Mouse (Mus musculus) neural tube, embryonic 12.5 days (tissue): ENCODE results near the gene Umad1. TPM values are rescaled to one million over a fixed set of nuclear protein-coding genes. Genes with fewer than 3 reads are reported as not detected.
A peak's percentile ranks its signal among the peaks of the same experiment; 100 is the strongest.

Source experiments
- ATAC-seq: fragments of 200-750 bp; cut with Nextera tagmentation; 2 replicates; pipeline ENCODE4 v1.8.0; 2017; ENCODE audit warnings: low read depth, mild to moderate bottlenecking, moderate TSS enrichment, moderate library complexity; ENCODE audit not compliant: low FRiP score
- H3K27ac ChIP-seq: fragments of 300-500 bp; sonication (generic); 2 replicates; pipeline ENCODE4 v1.5.1; 2016
- H3K27me3 ChIP-seq: fragments of 300-500 bp; sonication (generic); replicated peaks from 2 replicates; pipeline ENCODE4 v1.6.1; 2016; ENCODE audit warnings: mild to moderate bottlenecking
- H3K36me3 ChIP-seq: fragments of 300-500 bp; sonication (generic); 2 replicates; pipeline ENCODE4 v1.6.1; 2016; ENCODE audit warnings: mild to moderate bottlenecking
- H3K4me1 ChIP-seq: fragments of 300-500 bp; sonication (generic); 2 replicates; pipeline ENCODE4 v1.6.1; 2016
- H3K4me2 ChIP-seq: fragments of 300-500 bp; sonication (generic); replicated peaks from 2 replicates; pipeline ENCODE4 v1.6.1; 2016; ENCODE audit warnings: mild to moderate bottlenecking
- H3K4me3 ChIP-seq: fragments of 300-500 bp; sonication (generic); 2 replicates; pipeline ENCODE4 v1.5.1; 2016
- H3K9ac ChIP-seq: fragments of 300-500 bp; sonication (generic); 2 replicates; pipeline ENCODE4 v1.6.1; 2016; ENCODE audit warnings: mild to moderate bottlenecking
- H3K9me3 ChIP-seq: fragments of 300-500 bp; sonication (generic); 2 replicates; pipeline ENCODE4 v1.6.1; 2016; ENCODE audit warnings: mild to moderate bottlenecking
- WGBS: fragments of 180-500 bp; shearing (Covaris S2); methylation state at CpG from one replicate; pipeline ENCODE4 v1.1.7; 2016; 5-methylcytosine and 5-hydroxymethylcytosine counted together
- polyA plus RNA-seq: library from polyadenylated mRNA; unstranded; fragments of >200 nt; fragmentation: Nextera tagmentation; extraction: Ambion mirVana; gene quantifications from 2 replicates; pipeline ENCODE4 v1.2.1, GENCODE M21; 2016

Gene Umad1
- polyA plus RNA-seq, 1 experiment from 2014 or later, result 30.5 TPM

- Histone ChIP-seq H3K27me3 (no peaks in the 10 kb centered on the region), H3K4me3 (no peak overlapping the region), H3K9me3 (no peaks in the 10 kb centered on the region), H3K9ac (no peak overlapping the region), H3K4me2 (no peak overlapping the region), H3K36me3 (no peaks in the 10 kb centered on the region), H3K4me1 (no peaks in the 10 kb centered on the region), H3K27ac (no peak overlapping the region)
- 61% methylated on average over 10 of the region's 10 CpGs for WGBS
- ATAC-seq, result no peak
Observed at GRCm38 (mm10) chr6:8412845-8413598, 153.9 kb downstream of the Umad1 start.

- H3K4me2 ChIP-seq, result no peak overlapping the region
- ATAC-seq, result no peak
- no peak overlapping the region for H3K9ac ChIP-seq
- no peaks in the 10 kb centered on the region for H3K4me1 ChIP-seq
- no peaks in the 10 kb centered on the region for H3K36me3 ChIP-seq
- WGBS, result 70% methylated on average over 9 of the region's 9 CpGs
- no peak overlapping the region for H3K27ac ChIP-seq
- H3K9me3 ChIP-seq, result no peaks in the 10 kb centered on the region
- H3K27me3 ChIP-seq, result no peaks in the 10 kb centered on the region
- no peak overlapping the region for H3K4me3 ChIP-seq
Observed at GRCm38 (mm10) chr6:8414020-8414419, 154.9 kb downstream of the Umad1 start.

- Histone ChIP-seq H3K4me3 (no peak overlapping the region), H3K27me3 (no peaks in the 10 kb centered on the region), H3K9ac (no peak overlapping the region), H3K36me3 (no peaks in the 10 kb centered on the region), H3K9me3 (no peaks in the 10 kb centered on the region), H3K4me2 (no peak overlapping the region), H3K27ac (no peak overlapping the region), H3K4me1 (0 out of 2 replicates have a peak, but pooled peaks cover 3% of the 10 kb centered on the region)
- WGBS, result 55% methylated on average over 5 of the region's 5 CpGs
- no peak for ATAC-seq
Observed at GRCm38 (mm10) chr6:8415823-8416222, 156.7 kb downstream of the Umad1 start.

GRCm38 (mm10) chr6:8416802-8417569, 157.9 kb downstream of the Umad1 start:
- Histone ChIP-seq H3K9ac (no peak overlapping the region), H3K27ac (no peak overlapping the region), H3K4me1 (peaks cover 10% of the 10 kb centered on the region), H3K4me3 (no peak overlapping the region), H3K27me3 (no peaks in the 10 kb centered on the region), H3K9me3 (no peaks in the 10 kb centered on the region), H3K36me3 (no peaks in the 10 kb centered on the region), H3K4me2 (no peak overlapping the region)
- ATAC-seq, result no peak
- WGBS, result 71% methylated on average over 8 of the region's 8 CpGs

GRCm38 (mm10) chr6:8419485-8420186, 160.5 kb downstream of the Umad1 start:
- Histone ChIP-seq H3K36me3 (no peaks in the 10 kb centered on the region), H3K27me3 (no peaks in the 10 kb centered on the region), H3K27ac (no peak overlapping the region), H3K9me3 (no peaks in the 10 kb centered on the region), H3K9ac (no peak overlapping the region), H3K4me3 (no peak overlapping the region), H3K4me2 (no peak overlapping the region), H3K4me1 (peaks cover 16% of the 10 kb centered on the region)
- WGBS, result 63% methylated on average over 4 of the region's 4 CpGs
- ATAC-seq, result no peak

- Histone ChIP-seq H3K4me1 (peaks cover 16% of the 10 kb centered on the region), H3K9ac (no peak overlapping the region), H3K4me2 (no peak overlapping the region), H3K9me3 (no peaks in the 10 kb centered on the region), H3K27me3 (no peaks in the 10 kb centered on the region), H3K4me3 (no peak overlapping the region), H3K36me3 (no peaks in the 10 kb centered on the region), H3K27ac (no peak overlapping the region)
- 81% methylated on average over 1 of the region's 1 CpGs for WGBS
- ATAC-seq, result no peak
Observed at GRCm38 (mm10) chr6:8420187-8420503, 161.1 kb downstream of the Umad1 start.

- no peak overlapping the region for H3K27ac ChIP-seq
- ATAC-seq, result no peak
- H3K4me1 ChIP-seq, result peaks cover 16% of the 10 kb centered on the region
- no peak overlapping the region for H3K4me2 ChIP-seq
- H3K9me3 ChIP-seq, result no peaks in the 10 kb centered on the region
- H3K36me3 ChIP-seq, result no peaks in the 10 kb centered on the region
- H3K4me3 ChIP-seq, result no peak overlapping the region
- 83% methylated on average over 5 of the region's 5 CpGs for WGBS
- no peak overlapping the region for H3K9ac ChIP-seq
- H3K27me3 ChIP-seq, result no peaks in the 10 kb centered on the region
Observed at GRCm38 (mm10) chr6:8421421-8421820, 162.3 kb downstream of the Umad1 start.

- 65% methylated on average over 10 of the region's 10 CpGs for WGBS
- H3K4me2 ChIP-seq, result no peak overlapping the region
- no peaks in the 10 kb centered on the region for H3K9me3 ChIP-seq
- peaks cover 16% of the 10 kb centered on the region for H3K4me1 ChIP-seq
- H3K36me3 ChIP-seq, result no peaks in the 10 kb centered on the region
- no peak overlapping the region for H3K4me3 ChIP-seq
- peak; percentile 65 for ATAC-seq
- H3K9ac ChIP-seq, result no peak overlapping the region
- no peak overlapping the region for H3K27ac ChIP-seq
- H3K27me3 ChIP-seq, result no peaks in the 10 kb centered on the region
Observed at GRCm38 (mm10) chr6:8421959-8422581, 163.0 kb downstream of the Umad1 start.

GRCm38 (mm10) chr6:8423142-8423541, 164.1 kb downstream of the Umad1 start:
- no peaks in the 10 kb centered on the region for H3K9me3 ChIP-seq
- H3K9ac ChIP-seq, result no peak overlapping the region
- no peaks in the 10 kb centered on the region for H3K27me3 ChIP-seq
- H3K27ac ChIP-seq, result no peak overlapping the region
- WGBS, result 87% methylated on average over 2 of the region's 2 CpGs
- H3K4me1 ChIP-seq, result peaks cover 16% of the 10 kb centered on the region
- H3K36me3 ChIP-seq, result no peaks in the 10 kb centered on the region
- no peak overlapping the region for H3K4me2 ChIP-seq
- no peak for ATAC-seq
- H3K4me3 ChIP-seq, result no peak overlapping the region

- WGBS, result 88% methylated on average over 5 of the region's 5 CpGs
- no peak overlapping the region for H3K4me2 ChIP-seq
- H3K9me3 ChIP-seq, result no peaks in the 10 kb centered on the region
- H3K4me1 ChIP-seq, result no peaks in the 10 kb centered on the region
- no peaks in the 10 kb centered on the region for H3K36me3 ChIP-seq
- ATAC-seq, result no peak
- H3K9ac ChIP-seq, result no peak overlapping the region
- H3K4me3 ChIP-seq, result no peak overlapping the region
- no peak overlapping the region for H3K27ac ChIP-seq
- no peaks in the 10 kb centered on the region for H3K27me3 ChIP-seq
Observed at GRCm38 (mm10) chr6:8427692-8428091, 168.6 kb downstream of the Umad1 start.

GRCm38 (mm10) chr6:8430610-8431234, 171.6 kb downstream of the Umad1 start:
- no peaks in the 10 kb centered on the region for H3K4me1 ChIP-seq
- H3K27ac ChIP-seq, result no peak overlapping the region
- H3K9ac ChIP-seq, result no peak overlapping the region
- H3K27me3 ChIP-seq, result no peaks in the 10 kb centered on the region
- no peak overlapping the region for H3K4me2 ChIP-seq
- WGBS, result 94% methylated on average over 9 of the region's 9 CpGs
- no peaks in the 10 kb centered on the region for H3K36me3 ChIP-seq
- no peaks in the 10 kb centered on the region for H3K9me3 ChIP-seq
- no peak overlapping the region for H3K4me3 ChIP-seq
- ATAC-seq, result no peak

- Histone ChIP-seq H3K36me3 (no peaks in the 10 kb centered on the region), H3K9me3 (no peaks in the 10 kb centered on the region), H3K4me1 (no peaks in the 10 kb centered on the region), H3K4me3 (no peak overlapping the region), H3K27me3 (no peaks in the 10 kb centered on the region), H3K9ac (no peak overlapping the region), H3K27ac (no peak overlapping the region), H3K4me2 (no peak overlapping the region)
- no peak for ATAC-seq
- 87% methylated on average over 9 of the region's 9 CpGs for WGBS
Observed at GRCm38 (mm10) chr6:8433179-8433578, 174.1 kb downstream of the Umad1 start.
